Mouse (Mus musculus): ENCODE results near the gene Wwtr1. TPM values are rescaled to one million over a fixed set of nuclear protein-coding genes. Genes with fewer than 3 reads are reported as not detected.

Gene Wwtr1
- polyA plus RNA-seq, 1 experiment from 2014 or later: 7.9 TPM

GRCm38 (mm10) chr3:57554890-57555239, 20.8 kb downstream of the Wwtr1 start:
- Histone ChIP-seq H3K27ac (no peak overlapping the region), H3K9ac (no peak overlapping the region), H3K4me3 (no peak overlapping the region), H3K4me2 (no peak overlapping the region), H3K9me3 (no peaks in the 10 kb centered on the region), H3K36me3 (replicated peaks) (no peaks in the 10 kb centered on the region), H3K4me1 (no peaks in the 10 kb centered on the region), H3K27me3 (replicated peaks) (no peaks in the 10 kb centered on the region)
- ATAC-seq (replicated peaks): no peak
- WGBS: 88% methylated on average over 3 of the region's 3 CpGs

GRCm38 (mm10) chr3:57554124-57554889, 21.4 kb downstream of the Wwtr1 start:
- Histone ChIP-seq H3K4me2 (no peak overlapping the region), H3K4me1 (no peaks in the 10 kb centered on the region), H3K27ac (no peak overlapping the region), H3K9ac (no peak overlapping the region), H3K4me3 (no peak overlapping the region), H3K27me3 (replicated peaks) (no peaks in the 10 kb centered on the region), H3K9me3 (no peaks in the 10 kb centered on the region), H3K36me3 (replicated peaks) (no peaks in the 10 kb centered on the region)
- no peak for ATAC-seq (replicated peaks)
- 90% methylated on average over 10 of the region's 10 CpGs for WGBS

- Histone ChIP-seq H3K9ac (no peak overlapping the region), H3K9me3 (no peaks in the 10 kb centered on the region), H3K4me1 (no peaks in the 10 kb centered on the region), H3K36me3 (replicated peaks) (no peaks in the 10 kb centered on the region), H3K4me2 (no peak overlapping the region), H3K27ac (no peak overlapping the region), H3K4me3 (no peak overlapping the region), H3K27me3 (replicated peaks) (no peaks in the 10 kb centered on the region)
- ATAC-seq (replicated peaks): no peak
- WGBS: 95% methylated on average over 5 of the region's 5 CpGs
These were observed 22.6 kb downstream of the Wwtr1 start for GRCm38 (mm10) chr3:57553108-57553507.

GRCm38 (mm10) chr3:57551210-57551609, 24.5 kb downstream of the Wwtr1 start:
- no peak overlapping the region for H3K9ac ChIP-seq
- no peak for ATAC-seq (replicated peaks)
- WGBS: 95% methylated on average over 2 of the region's 2 CpGs

GRCm38 (mm10) chr3:57550468-57551185, 25.1 kb downstream of the Wwtr1 start:
- H3K4me1 ChIP-seq: no peaks in the 10 kb centered on the region
- ATAC-seq (replicated peaks): no peak
- H3K9me3 ChIP-seq: no peaks in the 10 kb centered on the region
- H3K9ac ChIP-seq: no peak overlapping the region
- no peaks in the 10 kb centered on the region for H3K27me3 ChIP-seq (replicated peaks)
- WGBS: 75% methylated on average over 5 of the region's 5 CpGs
- no peaks in the 10 kb centered on the region for H3K36me3 ChIP-seq (replicated peaks)
- no peak overlapping the region for H3K27ac ChIP-seq
- H3K4me3 ChIP-seq: no peak overlapping the region
- H3K4me2 ChIP-seq: no peak overlapping the region

More at GRCm38 (mm10) chr3:57551210-57551609, 24.5 kb downstream of the Wwtr1 start:
- H3K4me2 ChIP-seq: no peak overlapping the region
- H3K27ac ChIP-seq: no peak overlapping the region
- no peaks in the 10 kb centered on the region for H3K9me3 ChIP-seq
- H3K36me3 ChIP-seq (replicated peaks): no peaks in the 10 kb centered on the region
- H3K4me3 ChIP-seq: no peak overlapping the region
- no peaks in the 10 kb centered on the region for H3K27me3 ChIP-seq (replicated peaks)
- no peaks in the 10 kb centered on the region for H3K4me1 ChIP-seq

GRCm38 (mm10) chr3:57544154-57544553, 31.6 kb downstream of the Wwtr1 start:
- H3K36me3 ChIP-seq (replicated peaks): no peaks in the 10 kb centered on the region
- no peak overlapping the region for H3K4me2 ChIP-seq
- H3K27ac ChIP-seq: no peak overlapping the region
- H3K9ac ChIP-seq: no peak overlapping the region
- H3K9me3 ChIP-seq: no peaks in the 10 kb centered on the region
- no peak overlapping the region for H3K4me3 ChIP-seq
- 84% methylated on average over 9 of the region's 9 CpGs for WGBS
- no peaks in the 10 kb centered on the region for H3K4me1 ChIP-seq
- no peak for ATAC-seq (replicated peaks)
- H3K27me3 ChIP-seq (replicated peaks): no peaks in the 10 kb centered on the region

- Histone ChIP-seq H3K9ac (no peak overlapping the region), H3K9me3 (no peaks in the 10 kb centered on the region), H3K27ac (no peak overlapping the region), H3K4me1 (no peaks in the 10 kb centered on the region), H3K4me2 (no peak overlapping the region), H3K4me3 (no peak overlapping the region), H3K36me3 (replicated peaks) (no peaks in the 10 kb centered on the region), H3K27me3 (replicated peaks) (no peaks in the 10 kb centered on the region)
- ATAC-seq (replicated peaks): no peak
These were observed 32.8 kb downstream of the Wwtr1 start for GRCm38 (mm10) chr3:57542848-57543380.

- Histone ChIP-seq H3K9ac (no peak overlapping the region), H3K27ac (no peak overlapping the region), H3K9me3 (no peaks in the 10 kb centered on the region), H3K4me2 (no peak overlapping the region), H3K27me3 (replicated peaks) (no peaks in the 10 kb centered on the region), H3K36me3 (replicated peaks) (no peaks in the 10 kb centered on the region), H3K4me3 (no peak overlapping the region), H3K4me1 (no peaks in the 10 kb centered on the region)
- no peak for ATAC-seq (replicated peaks)
- 78% methylated on average over 7 of the region's 7 CpGs for WGBS
These were observed 34.5 kb downstream of the Wwtr1 start for GRCm38 (mm10) chr3:57541205-57541604.

- no peak for ATAC-seq (replicated peaks)
- H3K9me3 ChIP-seq: no peaks in the 10 kb centered on the region
- no peak overlapping the region for H3K27ac ChIP-seq
- no peak overlapping the region for H3K4me3 ChIP-seq
- WGBS: 71% methylated on average over 2 of the region's 2 CpGs
- no peak overlapping the region for H3K9ac ChIP-seq
- no peaks in the 10 kb centered on the region for H3K36me3 ChIP-seq (replicated peaks)
- no peaks in the 10 kb centered on the region for H3K4me1 ChIP-seq
- no peaks in the 10 kb centered on the region for H3K27me3 ChIP-seq (replicated peaks)
- no peak overlapping the region for H3K4me2 ChIP-seq
These were observed 35.2 kb downstream of the Wwtr1 start for GRCm38 (mm10) chr3:57540474-57540873.

GRCm38 (mm10) chr3:57535483-57536185, 40.1 kb downstream of the Wwtr1 start:
- H3K4me3 ChIP-seq: no peak overlapping the region
- no peaks in the 10 kb centered on the region for H3K36me3 ChIP-seq (replicated peaks)
- no peaks in the 10 kb centered on the region for H3K9me3 ChIP-seq
- ATAC-seq (replicated peaks): no peak
- no peak overlapping the region for H3K9ac ChIP-seq
- 77% methylated on average over 13 of the region's 13 CpGs for WGBS
- no peaks in the 10 kb centered on the region for H3K4me1 ChIP-seq
- no peak overlapping the region for H3K27ac ChIP-seq
- no peaks in the 10 kb centered on the region for H3K27me3 ChIP-seq (replicated peaks)
- no peak overlapping the region for H3K4me2 ChIP-seq

- Histone ChIP-seq H3K4me2 (no peak overlapping the region), H3K36me3 (replicated peaks) (no peaks in the 10 kb centered on the region), H3K27ac (no peak overlapping the region), H3K9ac (no peak overlapping the region), H3K4me3 (no peak overlapping the region), H3K27me3 (replicated peaks) (no peaks in the 10 kb centered on the region), H3K4me1 (no peaks in the 10 kb centered on the region), H3K9me3 (no peaks in the 10 kb centered on the region)
- no peak for ATAC-seq (replicated peaks)
- 68% methylated on average over 6 of the region's 6 CpGs for WGBS
These were observed 41.3 kb downstream of the Wwtr1 start for GRCm38 (mm10) chr3:57534450-57534849.

GRCm38 (mm10) chr3:57533876-57534275, 41.8 kb downstream of the Wwtr1 start:
- Histone ChIP-seq H3K4me3 (no peak overlapping the region), H3K4me1 (no peaks in the 10 kb centered on the region), H3K4me2 (no peak overlapping the region), H3K27me3 (replicated peaks) (no peaks in the 10 kb centered on the region), H3K36me3 (replicated peaks) (no peaks in the 10 kb centered on the region), H3K27ac (no peak overlapping the region), H3K9me3 (no peaks in the 10 kb centered on the region), H3K9ac (no peak overlapping the region)
- ATAC-seq (replicated peaks): no peak
- WGBS: 85% methylated on average over 9 of the region's 9 CpGs
